Mouse (Mus musculus) gastrocnemius, postnatal 25 days (tissue): ENCODE data around the gene Elavl1. TPM values are rescaled to one million over a fixed set of nuclear protein-coding genes. Genes with fewer than 3 reads are reported as not detected.

Source experiments
- total RNA-seq, 2 experiments: library from RNA; stranded (reverse); gene quantifications; 1 replicate in 1 of 2; 2 replicates in 1 of 2; pipeline ENCODE4 v1.2.3; 2021

The Elavl1 gene
- total RNA-seq, 2 experiments from 2014 or later = 37.2 to 38.5 TPM

Other genes with a start within 250 kb of the Elavl1 start
- gene Cd209f, start 219.6 kb downstream of the Elavl1 start, total RNA-seq = 1 to 10 TPM; 1.1 to 3.6 TPM
- 1 to 10 TPM in 1 of 2 experiments, under 1 TPM in 1; 0.26 to 1.3 TPM for gene Cd209g, start 191.3 kb downstream of the Elavl1 start, total RNA-seq
- gene Evi5l, start 158.8 kb downstream of the Elavl1 start, total RNA-seq = 10 to 100 TPM; 14.7 to 15.5 TPM
- gene Prr36, start 108.0 kb downstream of the Elavl1 start, total RNA-seq = under 1 TPM in 1 of 2 experiments, not detected in 1; 0.05 TPM
- gene Lrrc8e, start 98.6 kb downstream of the Elavl1 start, total RNA-seq = under 1 TPM in 1 of 2 experiments, not detected in 1; 0.08 TPM
- 10 to 100 TPM; 75.9 to 79.6 TPM for gene Map2k7, start 86.7 kb downstream of the Elavl1 start, total RNA-seq
- gene Gm49320, start 86.5 kb downstream of the Elavl1 start, total RNA-seq = under 1 TPM in 1 of 2 experiments, not detected in 1; 0.16 TPM
- gene Tgfbr3l, start 77.2 kb downstream of the Elavl1 start, total RNA-seq = 1 to 10 TPM; 1.5 to 1.8 TPM
- gene Snapc2, start 72.3 kb downstream of the Elavl1 start, total RNA-seq = 1 to 10 TPM; 8.4 to 9.5 TPM
- under 1 TPM; 0.61 to 0.96 TPM for gene Ctxn1, start 66.1 kb downstream of the Elavl1 start, total RNA-seq
- 10 to 100 TPM; 76.2 to 77.4 TPM for gene Timm44, start 49.5 kb downstream of the Elavl1 start, total RNA-seq
- gene Ccl25, start 203 bp downstream of the Elavl1 start, total RNA-seq = 10 to 100 TPM; 10.8 to 12.1 TPM
- 1 to 10 TPM; 4.5 to 5.1 TPM for gene Cers4, start 167.6 kb upstream of the Elavl1 start, total RNA-seq